Mouse (Mus musculus): Measurements from ENCODE around the gene Carmil2. TPM values are rescaled to one million over a fixed set of nuclear protein-coding genes. Genes with fewer than 3 reads are reported as not detected.

The Carmil2 gene
- polyA plus RNA-seq, 2 experiments = 0.63 to 2.3 TPM

DNA sequence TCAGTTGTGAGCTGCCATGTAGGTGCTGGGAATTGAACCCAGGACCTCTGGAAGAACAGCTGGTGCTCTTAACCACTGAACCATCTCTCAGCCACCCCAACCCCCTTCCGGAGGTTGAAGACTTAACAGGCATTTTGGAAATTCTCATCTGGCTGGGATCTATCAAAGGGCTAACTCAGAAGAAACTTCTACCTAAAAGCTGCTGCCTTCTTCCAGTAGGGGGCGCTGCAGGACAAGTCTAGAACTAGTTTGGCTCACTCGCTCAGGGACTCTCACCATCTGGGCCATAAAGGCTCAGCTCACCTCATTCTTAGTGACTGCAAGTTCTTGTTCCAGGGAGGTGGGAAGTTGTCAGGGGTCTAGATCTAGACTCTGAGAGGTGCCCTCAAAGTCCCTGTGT lies 28.1 kb downstream of the Carmil2 start:
- H3K4me1 ChIP-seq (ENCODE audit: control insufficient read depth, insufficient read depth, low read length) = no peaks in the 10 kb centered on the region
- no peak overlapping the region for H3K4me2 ChIP-seq (replicated peaks; ENCODE audit: low read depth, low read length, severe bottlenecking)
- H3K4me3 ChIP-seq (replicated peaks; ENCODE audit: low read length) = no peak overlapping the region
- H3K9ac ChIP-seq (ENCODE audit: low read depth, low read length, severe bottlenecking) = no peak overlapping the region
- peak; percentile 73 for ATAC-seq (ENCODE audit: low FRiP score, low read depth)
- 8% methylated on average over 3 of the region's 3 CpGs for WGBS
- H3K9me3 ChIP-seq (ENCODE audit: control insufficient read depth, low read length) = no peaks in the 10 kb centered on the region
- DNase-seq (ENCODE audit: low spot score) = peak; percentile 94
- TF ChIP-seq POLR2A (IDR thresholded peaks at IDR 0.05; ENCODE audit: borderline replicate concordance, extremely low read depth, insufficient read depth, insufficient read length) = no peak
- H3K27ac ChIP-seq (replicated peaks; ENCODE audit: low read depth, low read length) = peak overlapping the region; percentile 15; the same call in 1 of the 2 replicates
- peaks cover 12% of the 10 kb centered on the region for H3K36me3 ChIP-seq (ENCODE audit: control insufficient read depth, insufficient read depth, low read length)
- H3K27me3 ChIP-seq (ENCODE audit: control insufficient read depth, insufficient read depth, low read length) = no peaks in the 10 kb centered on the region

DNA sequence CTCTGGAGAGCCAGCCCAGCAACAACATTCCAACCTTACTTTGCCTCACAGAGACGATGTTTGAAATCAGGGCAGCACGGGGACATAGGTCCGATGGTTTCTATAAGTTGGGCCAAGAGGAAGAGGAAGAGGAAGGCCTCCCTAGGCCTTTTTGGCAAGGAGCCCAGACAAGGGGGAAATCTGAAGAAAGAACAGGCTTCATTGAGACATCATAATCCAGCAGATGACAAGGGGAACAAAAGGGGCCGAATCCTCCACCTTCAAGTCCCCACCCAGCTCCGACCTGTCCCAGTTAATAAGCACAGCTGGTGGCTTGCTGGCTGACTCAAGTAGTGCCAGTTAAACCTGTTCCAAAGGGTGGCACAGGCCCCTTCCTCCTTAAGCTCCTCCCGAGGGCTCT lies 29.0 kb downstream of the Carmil2 start:
- TF ChIP-seq POLR2A (IDR thresholded peaks at IDR 0.05; ENCODE audit: borderline replicate concordance, extremely low read depth, insufficient read depth, insufficient read length) = no peak
- WGBS = 67% methylated on average over 6 of the region's 6 CpGs
- Histone ChIP-seq H3K9me3 (ENCODE audit: control insufficient read depth, low read length) (no peaks in the 10 kb centered on the region), H3K4me1 (ENCODE audit: control insufficient read depth, insufficient read depth, low read length) (no peaks in the 10 kb centered on the region), H3K36me3 (ENCODE audit: control insufficient read depth, insufficient read depth, low read length) (peaks cover 17% of the 10 kb centered on the region), H3K27me3 (ENCODE audit: control insufficient read depth, insufficient read depth, low read length) (no peaks in the 10 kb centered on the region), H3K4me3 (replicated peaks; ENCODE audit: low read length) (no peak overlapping the region), H3K27ac (replicated peaks; ENCODE audit: low read depth, low read length) (no peak overlapping the region), H3K4me2 (replicated peaks; ENCODE audit: low read depth, low read length, severe bottlenecking) (no peak overlapping the region), H3K9ac (ENCODE audit: low read depth, low read length, severe bottlenecking) (no peak overlapping the region)
- DNase-seq (ENCODE audit: low spot score) (no peak), ATAC-seq (ENCODE audit: low FRiP score, low read depth) (no peak)

DNA sequence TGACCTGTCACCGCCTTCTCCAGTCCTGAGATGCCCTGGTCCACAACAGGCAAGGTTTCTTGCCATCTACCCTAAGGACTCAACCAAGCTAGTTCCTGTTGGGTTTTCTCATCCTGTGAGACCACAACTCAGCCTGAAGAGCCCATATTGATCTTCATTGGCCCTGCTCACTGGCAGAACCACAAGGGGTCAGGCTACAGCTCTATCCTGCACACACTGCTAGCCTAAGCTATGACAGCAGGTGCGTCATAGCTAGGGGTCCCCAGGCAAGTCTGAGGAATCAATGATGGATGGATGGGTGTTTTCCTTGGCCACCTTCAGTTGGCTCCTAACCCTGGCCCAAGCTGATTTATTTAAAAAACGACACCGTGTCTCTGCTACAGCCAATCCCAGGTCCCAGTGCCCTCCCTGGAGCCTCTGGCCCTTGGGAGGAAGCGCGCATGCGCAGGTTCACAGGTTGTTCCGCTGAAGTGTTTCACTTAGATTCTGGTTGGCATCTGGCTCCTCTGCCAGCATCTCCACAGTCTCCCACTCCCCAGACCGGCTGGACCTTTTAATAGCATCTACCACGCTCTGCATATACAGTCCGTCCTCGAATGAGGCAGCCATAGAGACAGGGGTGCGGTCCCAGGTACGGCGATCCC lies 30.4 kb downstream of the Carmil2 start:
- WGBS = 93% methylated on average over 15 of the region's 15 CpGs
- Histone ChIP-seq H3K36me3 (ENCODE audit: control insufficient read depth, insufficient read depth, low read length) (peaks cover 22% of the 10 kb centered on the region), H3K4me2 (replicated peaks; ENCODE audit: low read depth, low read length, severe bottlenecking) (no peak overlapping the region), H3K9ac (ENCODE audit: low read depth, low read length, severe bottlenecking) (no peak overlapping the region), H3K27me3 (ENCODE audit: control insufficient read depth, insufficient read depth, low read length) (no peaks in the 10 kb centered on the region), H3K4me1 (ENCODE audit: control insufficient read depth, insufficient read depth, low read length) (no peaks in the 10 kb centered on the region), H3K27ac (replicated peaks; ENCODE audit: low read depth, low read length) (no peak overlapping the region), H3K9me3 (ENCODE audit: control insufficient read depth, low read length) (no peaks in the 10 kb centered on the region), H3K4me3 (replicated peaks; ENCODE audit: low read length) (no peak overlapping the region)
- TF ChIP-seq POLR2A (IDR thresholded peaks at IDR 0.05; ENCODE audit: borderline replicate concordance, extremely low read depth, insufficient read depth, insufficient read length) = no peak
- ATAC-seq (ENCODE audit: low FRiP score, low read depth) (no peak), DNase-seq (ENCODE audit: low spot score) (no peak)

DNA sequence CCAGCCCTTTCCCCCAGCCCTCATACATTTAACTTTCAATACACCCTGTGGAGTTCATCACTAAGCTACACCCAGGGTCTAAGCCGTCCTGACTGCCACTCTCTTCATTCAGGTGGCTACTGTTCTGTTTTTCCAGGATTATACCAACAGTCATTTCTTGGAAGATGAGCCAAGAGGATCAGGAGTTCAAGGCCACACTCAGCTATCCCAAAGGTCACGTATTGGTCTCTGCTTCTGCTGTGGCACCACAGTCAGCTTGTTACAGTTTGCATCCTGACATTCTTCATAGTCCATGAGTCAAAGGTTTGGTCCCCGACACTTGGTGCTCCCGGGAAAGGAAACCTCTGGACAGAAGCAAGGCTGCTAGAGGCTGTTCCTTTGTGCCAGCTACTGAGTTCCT lies 33.6 kb downstream of the Carmil2 start:
- H3K4me3 ChIP-seq (replicated peaks; ENCODE audit: low read length) = no peak overlapping the region
- peaks cover 34% of the 10 kb centered on the region for H3K36me3 ChIP-seq (ENCODE audit: control insufficient read depth, insufficient read depth, low read length)
- 90% methylated on average over 4 of the region's 4 CpGs for WGBS
- no peak overlapping the region for H3K27ac ChIP-seq (replicated peaks; ENCODE audit: low read depth, low read length)
- ATAC-seq (ENCODE audit: low FRiP score, low read depth) = no peak
- TF ChIP-seq POLR2A (IDR thresholded peaks at IDR 0.05; ENCODE audit: borderline replicate concordance, extremely low read depth, insufficient read depth, insufficient read length) = no peak
- no peak overlapping the region for H3K9ac ChIP-seq (ENCODE audit: low read depth, low read length, severe bottlenecking)
- H3K27me3 ChIP-seq (ENCODE audit: control insufficient read depth, insufficient read depth, low read length) = no peaks in the 10 kb centered on the region
- no peaks in the 10 kb centered on the region for H3K4me1 ChIP-seq (ENCODE audit: control insufficient read depth, insufficient read depth, low read length)
- DNase-seq (ENCODE audit: low spot score) = no peak
- no peaks in the 10 kb centered on the region for H3K9me3 ChIP-seq (ENCODE audit: control insufficient read depth, low read length)
- H3K4me2 ChIP-seq (replicated peaks; ENCODE audit: low read depth, low read length, severe bottlenecking) = no peak overlapping the region

DNA sequence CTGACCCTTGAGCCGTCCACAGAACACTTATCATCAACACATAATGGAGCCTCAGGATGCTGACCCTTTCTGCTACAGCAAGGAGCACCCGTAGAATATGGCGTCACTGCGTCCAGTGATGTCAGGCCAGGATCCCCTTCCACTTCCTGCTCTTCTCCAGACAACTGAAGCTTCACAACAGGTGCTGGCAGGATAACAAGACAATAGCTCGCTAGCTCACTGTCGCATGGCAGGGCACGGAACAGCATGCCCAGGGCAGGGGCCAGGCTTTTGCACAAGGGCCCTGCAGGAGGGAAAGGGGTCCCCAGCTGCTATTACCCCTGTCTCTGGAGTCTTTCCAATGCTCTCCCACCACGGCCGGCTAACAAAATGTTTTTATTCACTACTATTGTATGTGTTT lies 36.8 kb downstream of the Carmil2 start:
- 97% methylated on average over 9 of the region's 9 CpGs for WGBS
- H3K4me2 ChIP-seq (replicated peaks; ENCODE audit: low read depth, low read length, severe bottlenecking) = no peak overlapping the region
- no peak overlapping the region for H3K4me3 ChIP-seq (replicated peaks; ENCODE audit: low read length)
- ATAC-seq (ENCODE audit: low FRiP score, low read depth) = no peak
- no peak for DNase-seq (ENCODE audit: low spot score)
- no peaks in the 10 kb centered on the region for H3K27me3 ChIP-seq (ENCODE audit: control insufficient read depth, insufficient read depth, low read length)
- no peak overlapping the region for H3K27ac ChIP-seq (replicated peaks; ENCODE audit: low read depth, low read length)
- H3K4me1 ChIP-seq (ENCODE audit: control insufficient read depth, insufficient read depth, low read length) = no peaks in the 10 kb centered on the region
- no peaks in the 10 kb centered on the region for H3K9me3 ChIP-seq (ENCODE audit: control insufficient read depth, low read length)
- peaks cover 39% of the 10 kb centered on the region for H3K36me3 ChIP-seq (ENCODE audit: control insufficient read depth, insufficient read depth, low read length)
- H3K9ac ChIP-seq (ENCODE audit: low read depth, low read length, severe bottlenecking) = no peak overlapping the region
- no peak for TF ChIP-seq POLR2A (IDR thresholded peaks at IDR 0.05; ENCODE audit: borderline replicate concordance, extremely low read depth, insufficient read depth, insufficient read length)
